Mouse (Mus musculus) CH12.LX (cell line): ENCODE measurements around the gene Hck. TPM values are rescaled to one million over a fixed set of nuclear protein-coding genes. Genes with fewer than 3 reads are reported as not detected.

Experiments used
- DNase-seq: peaks from one replicate; pipeline ENCODE4 v3.0.0-alpha.2; 2013; ENCODE audit errors: extremely low read depth
- H3K27ac ChIP-seq: 2 replicates; pipeline ENCODE4 v1.5.1; 2012; ENCODE audit warnings: low read depth, mild to moderate bottlenecking, control low read depth, moderate library complexity; ENCODE audit not compliant: insufficient read depth
- H3K27me3 ChIP-seq: replicated peaks from 2 replicates; pipeline ENCODE3; 2012; ENCODE audit warnings: inconsistent platforms
- H3K36me3 ChIP-seq, 2 experiments: replicated peaks in 1 of 2; 2 replicates each; pipeline versions ENCODE3 to v1.6.1; 2012; ENCODE audit warnings: inconsistent platforms in 1 of 2, low read length in 1 of 2, mild to moderate bottlenecking in 1 of 2, mixed read lengths in 1 of 2, moderate library complexity in 1 of 2; ENCODE audit not compliant: control insufficient read depth in 1 of 2, insufficient read depth in 1 of 2
- H3K4me1 ChIP-seq, 2 experiments: 2 replicates each; pipeline ENCODE4 v1.6.1; 2012; ENCODE audit warnings: inconsistent platforms in 1 of 2, moderate library complexity in 1 of 2; ENCODE audit not compliant: insufficient read depth in 2 of 2, control insufficient read depth in 1 of 2
- H3K4me2 ChIP-seq: 2 replicates; pipeline ENCODE4 v1.6.1; 2012; ENCODE audit warnings: low read depth, mild to moderate bottlenecking, control low read depth; ENCODE audit not compliant: poor library complexity, insufficient read depth, severe bottlenecking
- H3K4me3 ChIP-seq, 3 experiments: fragments of 150-350 bp in 1 of 3; sonication (generic) in 1 of 3; replicated peaks in 1 of 3; 2 replicates each; pipeline versions ENCODE3 to v1.5.1; 2011 to 2012; ENCODE audit warnings: low read depth in 2 of 3, low read length in 2 of 3, mild to moderate bottlenecking in 2 of 3, moderate library complexity in 2 of 3, control low read depth in 1 of 3, improper control_type of control experiment in 1 of 3, inconsistent platforms in 1 of 3, mixed read lengths in 1 of 3; ENCODE audit not compliant: poor library complexity in 1 of 3
- H3K79me2 ChIP-seq: replicated peaks from 2 replicates; pipeline ENCODE4 v1.6.1; 2012; ENCODE audit warnings: mild to moderate bottlenecking, moderate library complexity; ENCODE audit not compliant: control insufficient read depth, poor library complexity, insufficient read depth, severe bottlenecking; ENCODE audit errors: extremely low read depth
- H3K9ac ChIP-seq: 2 replicates; pipeline ENCODE4 v1.6.1; 2012; ENCODE audit warnings: low read depth, mild to moderate bottlenecking, control low read depth, moderate library complexity; ENCODE audit not compliant: insufficient read depth
- H3K9me3 ChIP-seq: replicated peaks from 2 replicates; pipeline ENCODE3; 2012; ENCODE audit warnings: low read length, inconsistent platforms, mixed read lengths
- BHLHE40 ChIP-seq: IDR thresholded peaks from 2 replicates; pipeline ENCODE4 v1.6.1; 2011; ENCODE audit warnings: mild to moderate bottlenecking, low read depth, low read length, improper control_type of control experiment
- ELF1 ChIP-seq: IDR thresholded peaks from 2 replicates; pipeline ENCODE4 v1.6.1; 2014; ENCODE audit warnings: low read depth, mild to moderate bottlenecking, inconsistent platforms, low read length, improper control_type of control experiment
- EP300 ChIP-seq: IDR thresholded peaks from 2 replicates; pipeline ENCODE4 v1.6.1; 2011; ENCODE audit warnings: low read length, improper control_type of control experiment
- GABPA ChIP-seq: IDR thresholded peaks from 2 replicates; pipeline ENCODE4 v1.6.1; 2012; ENCODE audit warnings: low read depth, low read length, improper control_type of control experiment, inconsistent platforms; ENCODE audit not compliant: insufficient replicate concordance
- JUN ChIP-seq: IDR thresholded peaks from 2 replicates; pipeline ENCODE4 v1.6.1; 2011; ENCODE audit warnings: low read depth, mild to moderate bottlenecking, low read length, improper control_type of control experiment, moderate library complexity; ENCODE audit not compliant: insufficient read depth
- JUND ChIP-seq: conservative IDR thresholded peaks from 2 replicates; pipeline ENCODE4 v1.6.1; 2011; ENCODE audit warnings: low read depth, low read length, improper control_type of control experiment
- MAZ ChIP-seq: IDR thresholded peaks from 2 replicates; pipeline ENCODE4 v1.6.1; 2012; ENCODE audit warnings: low read depth, mild to moderate bottlenecking, inconsistent platforms, low read length, improper control_type of control experiment, moderate library complexity
- MEF2A ChIP-seq: IDR thresholded peaks from 2 replicates; pipeline ENCODE4 v1.6.1; 2014; ENCODE audit warnings: low read depth, mild to moderate bottlenecking, inconsistent platforms, low read length, improper control_type of control experiment, borderline replicate concordance
- MYC ChIP-seq: IDR thresholded peaks from 2 replicates; pipeline ENCODE4 v1.6.1; 2011; ENCODE audit warnings: low read depth, mild to moderate bottlenecking, improper control_type of control experiment, low read length
- NELFE ChIP-seq: IDR thresholded peaks from 2 replicates; pipeline ENCODE4 v1.6.1; 2011; ENCODE audit warnings: low read depth, low read length, improper control_type of control experiment
- POLR2AphosphoS2 ChIP-seq: IDR thresholded peaks from 2 replicates; pipeline ENCODE4 v1.6.1; 2011; ENCODE audit warnings: low read depth, low read length, improper control_type of control experiment
- RCOR1 ChIP-seq: conservative IDR thresholded peaks from 2 replicates; pipeline ENCODE4 v1.6.1; 2012; ENCODE audit warnings: low read depth, mild to moderate bottlenecking, inconsistent platforms, low read length, improper control_type of control experiment
- SMC3 ChIP-seq: IDR thresholded peaks from 2 replicates; pipeline ENCODE4 v1.6.1; 2011; ENCODE audit warnings: low read depth, low read length, improper control_type of control experiment
- TCF12 ChIP-seq: IDR thresholded peaks from 2 replicates; pipeline ENCODE4 v1.6.1; 2014; ENCODE audit warnings: low read depth, mild to moderate bottlenecking, inconsistent platforms, low read length, improper control_type of control experiment
- UBTF ChIP-seq: IDR thresholded peaks from 2 replicates; pipeline ENCODE4 v1.6.1; 2012; ENCODE audit warnings: low read depth, mild to moderate bottlenecking, inconsistent platforms, low read length, improper control_type of control experiment, moderate library complexity
- USF1 ChIP-seq: IDR thresholded peaks from 2 replicates; pipeline ENCODE4 v1.6.1; 2014; ENCODE audit warnings: low read depth, mild to moderate bottlenecking, inconsistent platforms, low read length, improper control_type of control experiment
- ZC3H11A ChIP-seq: IDR thresholded peaks from 2 replicates; pipeline ENCODE4 v1.6.1; 2012; ENCODE audit warnings: low read depth, mild to moderate bottlenecking, inconsistent platforms, low read length, improper control_type of control experiment
- dilution Hi-C: fragments of 300-500 bp; cut with MboI; formaldehyde crosslinking; loops from 2 replicates; pipeline ENCODE4 v1.14.3; 2020; ENCODE audit warnings: low sequenced_read_pairs; ENCODE audit not compliant: extremely low pct_unique_long_range_greater_than_20kb, extremely low pct_ligation_motif_present
- in situ Hi-C: fragments of 300-500 bp; cut with MboI; formaldehyde crosslinking; loops from 3 replicates; pipeline ENCODE4 v1.14.3; 2019; ENCODE audit warnings: low sequenced_read_pairs, low pct_ligation_motif_present, low pct_unique_long_range_greater_than_20kb, mixed read lengths
- polyA plus RNA-seq: library from polyadenylated mRNA; unstranded; fragments of >175 nt; gene quantifications from 2 replicates; pipeline ENCODE4 v1.2.1, GENCODE M21; 2012; ENCODE audit warnings: low read depth; ENCODE audit not compliant: insufficient read length
- total RNA-seq, 2 experiments: library from RNA; depleted of rRNA; stranded (reverse); fragments of 300-350 nt in 1 of 2; fragments of >200 nt in 1 of 2; gene quantifications; 2 replicates each; pipeline ENCODE4 v1.2.3; 2012 to 2014

The Hck gene
- total and polyA plus RNA-seq, 3 experiments: 0.08 to 0.68 (median 0.63) TPM

DNA sequence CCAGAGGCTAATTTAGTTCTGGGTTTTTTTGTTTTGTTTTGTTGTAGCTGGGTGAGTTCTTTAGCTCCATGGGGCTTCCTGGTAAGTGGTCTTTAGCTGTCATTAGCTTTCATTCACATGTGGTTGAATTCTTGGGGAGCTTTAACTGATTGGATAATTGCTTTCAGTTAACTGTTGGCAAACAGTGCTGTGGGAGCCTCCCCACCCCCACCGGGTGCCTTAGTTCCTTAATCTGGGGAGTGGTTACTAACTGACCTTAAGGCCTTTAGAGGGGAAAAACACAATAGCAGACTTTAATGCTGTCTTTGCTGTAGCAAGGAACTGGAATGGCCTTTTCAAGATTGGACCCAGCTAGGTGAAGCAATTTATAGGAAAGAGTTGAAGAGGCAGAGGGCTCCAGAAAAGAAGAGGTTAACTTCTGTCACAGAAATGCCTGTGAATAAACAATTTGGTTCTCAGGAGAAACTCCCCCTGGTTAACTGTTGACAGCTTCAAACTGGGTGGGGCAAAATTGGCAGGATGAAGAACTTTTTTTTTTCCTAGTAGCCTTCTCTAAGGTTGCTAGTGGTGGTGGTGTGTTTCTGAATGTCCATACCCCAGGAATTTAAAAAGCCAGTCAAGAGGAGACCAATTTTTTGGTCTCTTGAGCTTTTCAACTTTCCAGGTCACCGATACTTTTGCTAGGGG lies 60.0 kb downstream of the Hck start:
- no peak for DNase-seq
- in situ Hi-C loops: no loop called here
- peaks cover 3 to 62% of the 10 kb centered on the region in 2 experiments for H3K36me3 ChIP-seq
- TF ChIP-seq USF1: no peak
- no peak for TF ChIP-seq MYC
- TF ChIP-seq NELFE: no peak
- no peak for TF ChIP-seq JUND
- TF ChIP-seq UBTF: no peak
- no peak for TF ChIP-seq BHLHE40
- no peak for TF ChIP-seq ELF1
- no peak for TF ChIP-seq TCF12
- TF ChIP-seq RCOR1: no peak
- no peak for TF ChIP-seq EP300
- no peak for TF ChIP-seq SMC3
- TF ChIP-seq POLR2AphosphoS2: no peak
- no peak for TF ChIP-seq GABPA
- no peak for TF ChIP-seq JUN
- H3K4me3 ChIP-seq: no peak overlapping the region
- H3K79me2 ChIP-seq: peaks cover 41% of the 10 kb centered on the region
- H3K4me1 ChIP-seq: peaks cover 4 to 53% of the 10 kb centered on the region in 2 experiments; a peak in 3 of 4 replicates
- no peaks in the 10 kb centered on the region for H3K9me3 ChIP-seq
- H3K4me2 ChIP-seq: no peak overlapping the region; the same call in 1 of the 2 replicates
- H3K27me3 ChIP-seq: no peaks in the 10 kb centered on the region
- dilution Hi-C loops: no loop called here
- no peak overlapping the region for H3K27ac ChIP-seq
- no peak overlapping the region for H3K9ac ChIP-seq

DNA sequence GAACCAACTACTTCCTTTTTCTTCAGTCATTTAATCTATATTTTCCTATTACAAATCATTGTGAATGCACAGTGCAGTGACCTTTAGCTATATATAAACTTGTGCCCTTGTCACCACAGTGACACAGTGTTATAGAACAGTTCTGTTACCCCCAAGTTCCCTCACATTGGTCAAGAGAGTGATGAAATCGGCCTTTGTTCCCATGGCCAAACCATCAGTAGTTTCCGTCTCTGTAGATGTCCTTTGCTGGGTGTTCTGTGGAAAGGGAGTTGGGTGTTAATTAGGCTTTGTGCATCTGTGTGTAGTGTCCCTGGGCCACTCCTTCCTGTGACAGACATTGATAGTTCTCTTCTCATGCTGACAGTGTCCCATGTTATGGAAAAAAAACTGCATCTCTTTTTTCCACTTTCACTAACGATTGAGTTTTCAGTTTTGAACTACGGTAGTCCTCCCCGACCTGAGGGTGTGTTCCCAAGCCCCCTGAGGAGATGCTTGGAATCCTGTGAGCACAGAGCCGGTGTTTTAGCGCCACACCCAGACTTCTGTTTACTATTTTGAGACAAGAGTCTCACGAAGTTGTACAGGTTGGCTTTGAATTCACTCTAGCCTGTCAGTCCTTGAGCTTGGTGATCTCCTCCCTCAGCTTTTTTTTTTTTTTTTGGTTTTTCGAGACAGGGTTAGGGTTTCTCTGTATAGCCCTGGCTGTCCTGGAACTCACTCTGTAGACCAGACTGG lies 62.4 kb downstream of the Hck start:
- Histone ChIP-seq H3K9me3 (no peaks in the 10 kb centered on the region), H3K79me2 (peaks cover 45% of the 10 kb centered on the region), H3K4me3 (no peak overlapping the region), H3K36me3 (peaks cover 2 to 56% of the 10 kb centered on the region in 2 experiments), H3K27ac (peak overlapping the region; percentile 29; the same call in 1 of the 2 replicates), H3K4me1 (peaks cover 4 to 50% of the 10 kb centered on the region in 2 experiments; a peak in 3 of 4 replicates), H3K4me2 (no peak overlapping the region), H3K27me3 (no peaks in the 10 kb centered on the region), H3K9ac (no peak overlapping the region)
- in situ Hi-C loops: no loop called here
- no peak for DNase-seq
- TF ChIP-seq MAZ (no peak), TCF12 (no peak), MEF2A (no peak), ZC3H11A (no peak)
- dilution Hi-C loops: no loop called here
